Mouse (Mus musculus) thymus, postnatal 4 days (tissue): ENCODE measurements around the gene AA467197.

Experiments
- DNase-seq: peaks from one replicate; pipeline ENCODE4 v3.0.0; 2021

The AA467197 gene

DNA sequence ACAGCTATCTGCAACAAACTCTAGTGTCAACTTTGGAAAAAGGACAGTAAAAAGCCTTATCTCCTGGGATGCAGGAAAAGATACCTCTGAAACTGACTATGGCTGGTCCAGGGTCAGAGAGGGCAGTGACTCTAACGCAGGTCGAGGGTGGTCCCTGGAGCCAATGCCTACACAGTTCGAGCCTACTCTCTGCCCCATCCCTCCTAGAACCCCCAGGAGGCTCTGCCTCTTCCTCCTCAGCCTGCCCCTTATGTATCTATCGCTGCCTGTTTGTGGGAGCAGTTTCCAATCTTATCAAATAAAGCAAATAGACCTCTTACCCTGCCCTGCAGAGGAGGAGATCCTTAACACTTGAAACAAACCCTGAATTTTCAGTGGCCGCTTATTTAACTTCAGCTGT lies 1.9 kb downstream of the AA467197 start:
- no peak for DNase-seq

DNA sequence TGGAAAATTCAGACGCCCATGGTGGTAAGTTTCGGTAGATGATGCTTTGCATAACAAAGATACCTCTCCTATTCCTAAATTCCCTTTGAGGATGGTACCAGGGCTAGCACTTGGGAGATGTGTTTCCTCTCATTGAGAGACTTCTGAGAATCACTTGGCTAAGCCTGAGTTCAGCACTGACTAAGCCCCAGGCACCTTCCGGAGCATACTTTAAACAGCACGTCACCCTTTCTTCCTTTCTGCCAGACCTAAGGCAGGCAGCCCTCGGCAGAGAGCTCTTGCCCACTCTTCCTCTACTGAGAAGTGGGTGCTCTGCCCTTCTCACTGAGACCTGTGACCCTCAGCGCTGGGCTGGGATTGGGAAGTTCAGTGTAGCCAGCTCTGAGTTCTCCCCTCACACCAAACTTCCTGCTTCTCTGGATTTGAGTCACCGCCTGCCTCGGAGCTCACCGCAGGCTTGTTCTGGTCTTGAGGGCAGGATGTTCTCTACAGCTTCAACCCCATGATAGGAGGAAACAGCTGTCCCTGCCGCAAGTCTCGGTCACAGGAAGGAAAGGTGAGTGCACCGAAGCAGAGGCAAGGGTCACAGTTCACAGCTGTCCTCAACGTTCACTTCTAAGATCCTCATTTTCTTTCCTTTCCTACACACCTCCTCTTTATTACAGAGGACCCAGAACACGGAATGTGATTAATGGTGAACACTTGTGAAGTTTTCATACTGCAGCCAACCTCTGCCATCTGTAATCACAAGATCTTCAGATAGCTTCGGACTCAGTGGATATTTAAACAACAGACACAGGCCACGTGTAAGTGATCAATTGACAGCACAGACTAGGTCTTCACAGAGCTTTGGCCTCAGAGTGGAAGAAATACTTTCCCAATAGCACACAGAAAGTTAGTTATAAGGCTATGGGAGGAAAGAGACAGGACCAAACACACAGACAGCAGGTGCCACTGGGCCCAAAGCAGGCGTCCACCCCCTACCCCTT lies 15.6 kb downstream of the AA467197 start:
- peak; percentile 80 for DNase-seq

DNA sequence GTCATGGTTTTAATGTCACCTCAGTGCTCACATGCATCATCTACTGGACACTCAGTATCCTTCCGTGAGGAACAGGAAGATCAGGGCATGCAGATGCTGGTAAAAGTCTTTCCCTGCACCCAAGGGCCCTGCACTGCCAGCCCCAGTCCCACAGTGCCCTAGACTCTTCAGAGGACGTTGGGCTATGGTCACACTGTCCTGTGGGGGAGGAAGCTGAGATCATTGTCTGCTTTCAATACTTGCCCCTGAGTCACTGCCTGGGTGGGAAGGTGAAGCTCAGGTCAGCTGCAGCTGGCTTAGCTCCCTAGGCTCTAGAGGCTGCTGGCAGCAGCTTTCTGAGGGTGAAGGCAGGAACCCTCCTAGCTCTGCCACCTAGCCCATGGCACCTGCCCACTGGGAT lies 19.3 kb downstream of the AA467197 start:
- DNase-seq: no peak

DNA sequence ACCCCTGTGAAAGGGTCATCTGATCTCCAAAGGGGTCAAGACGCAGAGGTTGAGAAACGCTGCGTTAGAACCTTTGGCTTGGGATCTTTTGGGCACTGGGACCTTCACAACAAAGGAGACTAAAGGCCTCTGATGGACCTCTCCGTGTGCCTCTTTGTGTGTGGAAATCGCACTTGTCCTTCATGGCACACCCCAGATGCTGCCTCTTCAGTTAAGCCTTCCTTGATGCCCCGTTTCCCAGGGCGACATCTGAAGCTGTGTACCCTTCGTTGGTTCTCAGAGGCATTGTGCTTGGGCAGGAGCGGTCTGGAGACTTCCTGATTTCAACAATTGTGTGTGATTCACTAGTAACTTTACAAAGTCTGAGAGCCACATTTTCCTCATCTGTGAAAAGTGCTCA lies 20.0 kb downstream of the AA467197 start:
- no peak for DNase-seq

GRCm38 (mm10) chr2:122657707-122658524 lies 21.1 kb downstream of the AA467197 start:
- DNase-seq: no peak

DNA sequence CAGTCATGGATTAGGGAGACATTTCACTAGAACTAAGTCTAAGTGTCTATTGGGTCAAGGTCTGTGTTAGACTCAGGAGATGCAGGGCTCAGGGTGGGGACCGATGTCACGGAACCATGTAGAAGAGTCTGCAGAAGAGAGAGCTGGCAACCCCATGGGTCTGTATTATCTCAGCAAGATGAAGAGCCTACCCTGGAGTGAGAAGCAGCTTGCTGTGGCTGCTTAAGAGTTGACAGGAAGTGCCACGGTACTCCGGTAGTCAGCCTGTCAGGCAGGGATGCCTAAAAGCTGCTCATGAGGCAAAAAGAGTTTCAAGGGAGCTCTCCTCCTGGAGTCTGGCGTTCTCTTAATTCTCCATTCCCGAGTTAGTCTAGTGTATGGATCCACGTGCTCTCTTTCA lies 23.0 kb downstream of the AA467197 start:
- DNase-seq: peak; percentile 49

DNA sequence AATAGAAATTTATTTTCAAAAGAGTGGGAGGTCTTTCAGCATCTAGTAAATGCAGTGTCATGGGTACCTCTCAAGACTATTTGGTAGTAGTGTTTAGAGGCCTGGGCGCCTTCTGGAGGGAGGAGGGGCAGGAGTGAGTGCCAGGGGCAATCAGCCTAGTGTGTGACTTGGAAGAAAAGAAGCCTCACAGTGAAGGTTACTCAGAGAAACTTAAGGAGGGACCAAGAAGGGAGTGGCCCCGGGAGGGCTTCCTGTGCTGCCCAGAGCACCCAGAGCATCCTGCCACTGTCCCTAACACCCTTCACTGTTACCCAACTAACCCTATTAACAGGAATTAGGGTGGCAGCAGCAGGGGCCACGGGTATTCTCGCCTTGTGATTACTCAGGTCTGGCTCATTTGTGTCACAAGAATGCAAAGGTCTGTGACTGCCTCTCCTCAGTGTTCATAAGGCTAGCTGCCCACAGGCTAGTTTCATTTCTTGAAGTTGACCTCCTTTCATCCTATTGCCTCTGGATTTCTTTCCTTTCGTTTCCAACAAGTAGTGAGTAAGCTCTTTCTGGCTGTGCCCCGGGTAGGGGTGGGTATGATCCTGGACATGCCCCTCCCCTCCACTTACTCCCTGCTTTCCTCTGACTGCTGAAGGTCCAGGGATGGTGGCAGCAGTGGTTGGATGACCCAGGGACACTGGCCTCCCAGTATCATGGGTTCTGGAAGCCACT lies 28.6 kb downstream of the AA467197 start:
- no peak for DNase-seq

- DNase-seq: peak; percentile 82
Observed at GRCm38 (mm10) chr2:122665973-122666875, 29.4 kb downstream of the AA467197 start.

DNA sequence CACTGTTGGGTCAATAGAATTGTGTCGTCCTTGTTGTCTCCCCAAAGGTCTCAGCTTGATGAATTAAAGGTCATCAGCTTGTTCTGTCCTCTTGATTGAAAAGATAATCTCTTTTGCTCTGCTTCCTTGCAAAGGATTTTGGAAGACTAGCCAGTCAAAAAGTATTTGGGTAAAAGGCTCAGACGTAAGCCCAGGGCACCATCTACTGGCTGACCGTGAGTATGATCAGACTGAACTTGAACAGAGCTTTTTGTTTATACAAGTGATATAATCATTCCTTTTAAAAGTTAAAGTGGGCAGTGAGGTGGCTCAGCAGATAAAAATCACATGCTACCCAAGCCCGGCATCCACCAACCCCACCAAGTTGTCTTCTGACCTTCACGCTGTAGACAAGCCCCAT lies 31.1 kb downstream of the AA467197 start:
- peak; percentile 75 for DNase-seq

- no peak for DNase-seq
Observed at GRCm38 (mm10) chr2:122671714-122672113, 34.9 kb downstream of the AA467197 start.

DNA sequence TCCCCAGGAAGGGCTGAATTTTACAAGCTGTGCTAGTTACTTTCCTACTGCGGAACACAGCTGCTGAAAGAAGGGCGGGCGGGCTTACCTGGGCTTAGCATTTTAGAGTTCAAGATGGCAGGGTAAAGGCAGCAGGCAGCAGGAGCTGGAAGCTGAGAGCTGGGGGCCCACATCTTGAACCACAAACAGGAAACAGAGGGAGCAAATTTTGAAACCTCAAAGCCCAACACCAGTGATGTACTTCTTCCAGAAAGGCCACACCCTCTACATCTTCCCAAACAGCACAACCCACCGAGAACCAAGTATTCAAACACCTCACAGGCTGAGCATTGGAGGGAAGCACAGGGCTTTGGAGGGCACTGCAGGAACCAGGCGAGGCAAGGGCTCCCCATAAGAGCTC lies 36.1 kb downstream of the AA467197 start:
- peak; percentile 52 for DNase-seq

DNA sequence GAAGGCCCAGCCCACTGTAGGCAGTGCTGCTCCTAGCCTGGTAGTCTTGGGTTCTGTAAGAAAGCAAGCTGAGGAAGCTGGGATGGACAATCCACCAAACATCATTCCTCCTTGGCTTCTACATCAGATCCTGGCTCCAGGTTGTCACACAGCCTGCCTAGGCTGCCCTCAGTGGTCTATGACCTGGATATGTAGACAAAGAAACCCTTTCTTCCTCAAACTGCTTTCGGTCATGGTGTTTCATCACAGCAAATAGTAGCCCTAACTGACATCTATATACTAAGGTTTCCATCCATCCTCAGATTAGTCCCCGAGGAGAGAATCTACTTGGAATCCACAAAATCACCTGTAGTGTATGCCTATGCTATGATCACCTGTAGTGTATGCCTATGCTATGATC lies 38.3 kb downstream of the AA467197 start:
- no peak for DNase-seq

DNA sequence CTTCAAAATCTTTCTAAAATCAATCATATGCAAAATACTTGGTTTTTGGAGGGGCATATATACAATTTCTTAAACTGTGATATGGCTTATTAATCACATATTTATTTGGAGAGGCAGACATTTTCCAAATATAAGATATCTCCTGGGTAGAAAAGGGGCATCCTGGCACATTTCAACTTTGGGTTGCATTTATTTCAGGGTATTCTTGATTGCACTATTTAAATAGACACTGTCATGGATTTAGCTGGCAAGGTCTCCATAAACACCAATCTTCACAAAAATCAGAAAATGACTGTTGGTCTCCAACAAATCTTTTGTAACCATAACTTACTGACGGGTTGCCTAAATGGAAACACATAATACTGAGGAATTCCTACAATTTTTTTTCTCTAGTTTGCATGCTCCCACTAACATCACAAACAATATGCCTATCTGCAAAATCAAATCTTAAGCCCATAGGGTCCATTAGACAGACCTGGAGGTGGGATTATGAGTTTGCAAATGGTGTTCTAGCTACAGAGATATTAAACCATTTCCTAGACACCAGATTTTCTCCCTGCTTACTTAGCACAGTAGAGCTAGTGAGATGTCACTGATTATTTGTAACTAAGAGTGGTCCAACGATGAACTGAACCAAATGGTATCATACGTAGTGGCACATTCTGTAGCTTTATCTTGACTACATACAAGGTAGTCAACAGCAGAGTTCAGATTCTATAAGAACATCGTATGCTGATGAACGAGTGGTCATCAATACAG lies 44.8 kb downstream of the AA467197 start:
- no peak for DNase-seq

DNA sequence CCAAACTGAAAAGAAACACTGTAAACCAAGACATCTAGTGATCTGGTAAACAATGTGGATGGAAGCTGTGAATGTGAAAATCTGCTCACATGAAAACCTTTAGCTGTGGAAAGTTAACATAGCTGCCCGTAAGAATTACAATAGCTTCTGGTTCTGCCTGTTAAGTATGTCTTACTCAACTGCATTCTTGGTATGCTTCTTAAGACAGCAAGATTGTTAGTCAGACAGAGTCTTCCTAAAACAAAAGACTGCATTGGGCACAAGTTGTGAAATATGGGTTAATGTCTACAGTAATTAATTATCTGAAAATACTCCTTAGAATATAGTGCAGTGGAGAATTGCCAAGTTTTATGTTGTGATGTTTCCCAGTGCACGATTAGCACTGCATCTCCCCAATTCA lies 45.7 kb downstream of the AA467197 start:
- DNase-seq: no peak

GRCm38 (mm10) chr2:122683641-122684040 lies 46.9 kb downstream of the AA467197 start:
- no peak for DNase-seq

DNA sequence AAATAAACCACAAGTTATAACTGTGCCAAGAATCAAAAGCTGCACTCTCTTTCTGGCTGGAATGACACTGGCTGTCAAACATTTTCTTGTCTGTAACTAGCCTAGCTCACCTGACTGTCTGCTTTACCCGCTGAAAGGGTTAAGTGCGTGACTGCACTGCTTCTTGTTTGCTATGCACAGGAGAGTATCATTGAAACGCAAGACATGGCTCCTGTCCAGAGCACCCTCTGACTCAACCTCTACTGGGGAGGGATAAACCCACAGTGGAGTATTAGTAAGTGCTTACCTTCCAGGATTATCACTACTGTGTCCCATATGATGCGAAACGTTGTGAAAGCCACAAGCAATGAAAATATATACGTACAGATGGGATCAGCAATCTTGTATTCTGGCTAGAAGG lies 49.9 kb downstream of the AA467197 start:
- no peak for DNase-seq
